Mouse (Mus musculus) olfactory bulb, adult 2 months (tissue): ENCODE data around the gene Slc41a2.

ENCODE experiments used
- CTCF ChIP-seq: fragments of 200-500 bp; IDR thresholded peaks from 2 replicates; pipeline ENCODE4 v1.5.1; 2012; ENCODE audit warnings: low read depth, mild to moderate bottlenecking, low read length, moderate library complexity; ENCODE audit not compliant: insufficient read depth
- POLR2A ChIP-seq: fragments of 200-500 bp; IDR thresholded peaks from 2 replicates; pipeline ENCODE4 v1.6.1; 2012; ENCODE audit warnings: mild to moderate bottlenecking, low read depth, low read length, moderate library complexity; ENCODE audit not compliant: insufficient read depth

GRCm38 (mm10) chr10:83360356-83360755, 22.7 kb upstream of the Slc41a2 start:
- no peak for TF ChIP-seq CTCF
- no peak for TF ChIP-seq POLR2A
